Mouse (Mus musculus) monocyte, adult 2 months (primary cell): ENCODE measurements around the gene Eef2k.

Experiments
- DNase-seq, 2 experiments: peaks; one replicate each; pipeline ENCODE4 v3.0.0; 2022; ENCODE audit warnings: low spot score in 2 of 2, low read depth in 1 of 2

Gene Eef2k

DNA sequence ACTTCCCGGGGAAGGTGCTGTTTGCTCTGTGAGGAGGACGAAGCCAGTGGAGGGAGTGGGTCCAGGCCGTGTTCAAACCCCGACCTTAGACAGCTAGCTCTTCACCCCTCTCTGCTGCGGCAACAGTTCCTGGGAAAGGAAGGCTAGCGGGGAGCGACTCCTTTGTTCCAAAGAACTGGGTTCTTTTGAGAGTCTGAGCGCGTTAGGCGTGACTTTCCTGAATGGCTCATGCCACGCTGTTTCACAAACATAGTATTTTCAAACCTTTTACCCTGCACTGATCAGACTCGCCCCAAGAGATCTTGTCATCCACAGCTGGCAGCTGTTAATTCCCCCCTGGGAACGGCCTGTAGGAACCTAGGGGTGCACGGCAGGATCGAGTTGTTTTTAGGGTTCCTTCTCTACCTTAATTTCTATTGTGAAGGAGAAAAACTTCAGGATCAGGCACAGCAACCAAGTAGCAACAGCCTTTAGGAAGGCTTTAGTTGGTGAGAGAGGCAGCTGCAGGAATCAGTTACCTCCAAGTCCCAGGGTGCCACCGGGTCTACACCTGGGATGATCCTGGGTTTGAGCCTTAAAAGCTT is 1.3 kb downstream of the Eef2k start:
- DNase-seq: no peak

DNA sequence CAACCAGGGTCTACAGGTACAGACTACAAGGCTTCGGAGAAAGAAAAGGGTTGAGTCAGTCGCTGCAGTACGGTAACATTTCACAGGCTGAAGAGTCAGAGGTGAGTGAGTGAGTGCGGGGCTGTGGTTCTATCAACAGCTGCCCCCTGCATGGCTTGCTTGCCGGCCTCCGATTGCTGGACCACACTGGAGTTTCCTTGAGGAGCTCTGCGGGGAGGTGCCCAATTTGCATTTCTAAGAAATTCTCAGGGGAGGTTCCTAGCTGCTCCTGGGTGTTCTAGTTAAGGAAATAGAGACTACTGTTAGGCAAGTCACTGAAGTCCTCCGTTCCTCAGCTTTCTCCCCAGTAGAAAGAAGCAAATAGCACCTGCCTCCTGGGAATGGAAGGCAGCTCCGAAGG is 2.1 kb downstream of the Eef2k start:
- no peak for DNase-seq

DNA sequence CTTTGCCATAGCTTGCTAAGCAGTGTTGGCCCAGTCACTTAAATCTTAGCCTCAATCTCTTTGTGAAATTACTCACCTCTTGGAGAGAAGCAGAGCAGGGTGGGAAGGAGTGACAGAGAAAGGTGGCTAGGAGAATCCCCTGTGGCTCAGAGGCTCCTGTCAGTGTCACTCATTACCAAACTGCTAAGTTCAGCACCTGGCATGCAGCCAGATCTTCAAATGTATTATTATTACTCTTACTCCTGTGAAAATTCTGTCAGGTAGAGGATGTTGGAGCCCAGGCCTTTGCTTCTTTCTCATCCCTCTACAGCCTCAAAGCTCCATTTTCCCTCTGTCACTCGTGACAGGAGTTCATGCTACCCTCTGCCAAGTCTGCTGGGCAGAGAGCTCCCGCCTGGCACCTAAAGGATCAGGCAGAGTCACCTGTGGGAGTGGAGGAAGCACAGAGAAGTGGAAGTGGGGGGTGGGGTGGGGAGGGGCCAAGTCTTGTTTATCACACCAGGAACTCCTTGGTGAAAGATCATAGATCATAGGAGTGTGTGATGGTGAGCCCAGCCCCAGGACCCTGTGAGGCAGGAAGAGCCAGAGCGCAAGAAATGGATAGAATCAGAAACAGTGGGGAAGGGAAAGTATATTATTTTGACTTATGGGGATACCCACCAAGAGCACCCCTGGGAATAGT is 6.3 kb downstream of the Eef2k start:
- no peak for DNase-seq

DNA sequence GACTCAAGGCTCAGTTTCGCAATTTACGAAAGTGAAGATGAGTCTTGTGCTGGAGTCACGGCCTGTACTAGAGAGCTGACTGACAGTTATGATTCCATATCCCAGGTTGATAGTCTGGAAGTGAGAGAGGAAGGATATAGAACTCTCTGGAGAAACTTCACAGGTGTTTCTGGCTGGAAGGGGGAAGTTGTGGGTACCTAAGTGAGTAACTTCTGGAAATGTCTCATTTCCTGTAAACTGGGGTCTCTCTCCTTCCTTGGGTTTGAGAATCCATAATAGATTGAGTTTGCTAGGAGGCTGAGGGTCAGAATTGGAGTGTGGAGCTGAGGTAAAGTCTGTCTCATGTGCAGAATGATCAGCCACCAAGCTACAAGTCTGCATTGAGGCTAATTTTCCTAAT is 7.5 kb downstream of the Eef2k start:
- no peak for DNase-seq

DNA sequence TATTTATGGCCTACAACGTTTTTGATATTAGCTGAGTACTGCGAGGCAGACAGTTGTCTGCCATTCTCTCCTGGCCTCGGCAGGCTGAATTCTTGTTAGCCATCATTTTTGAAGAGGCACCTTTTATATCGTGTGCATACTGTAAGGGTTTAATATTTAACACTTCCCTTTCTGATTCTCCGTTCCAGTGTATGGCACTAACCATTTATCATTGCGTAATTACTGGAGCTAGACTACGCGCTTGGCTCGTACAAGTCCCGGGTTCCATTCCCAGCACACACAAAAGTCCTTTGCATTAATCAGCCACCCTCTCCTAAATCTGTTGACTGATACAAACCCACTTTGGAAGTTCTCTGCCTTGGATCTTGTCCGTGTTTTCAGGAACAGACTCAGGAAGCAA is 17.2 kb downstream of the Eef2k start:
- DNase-seq: no peak

DNA sequence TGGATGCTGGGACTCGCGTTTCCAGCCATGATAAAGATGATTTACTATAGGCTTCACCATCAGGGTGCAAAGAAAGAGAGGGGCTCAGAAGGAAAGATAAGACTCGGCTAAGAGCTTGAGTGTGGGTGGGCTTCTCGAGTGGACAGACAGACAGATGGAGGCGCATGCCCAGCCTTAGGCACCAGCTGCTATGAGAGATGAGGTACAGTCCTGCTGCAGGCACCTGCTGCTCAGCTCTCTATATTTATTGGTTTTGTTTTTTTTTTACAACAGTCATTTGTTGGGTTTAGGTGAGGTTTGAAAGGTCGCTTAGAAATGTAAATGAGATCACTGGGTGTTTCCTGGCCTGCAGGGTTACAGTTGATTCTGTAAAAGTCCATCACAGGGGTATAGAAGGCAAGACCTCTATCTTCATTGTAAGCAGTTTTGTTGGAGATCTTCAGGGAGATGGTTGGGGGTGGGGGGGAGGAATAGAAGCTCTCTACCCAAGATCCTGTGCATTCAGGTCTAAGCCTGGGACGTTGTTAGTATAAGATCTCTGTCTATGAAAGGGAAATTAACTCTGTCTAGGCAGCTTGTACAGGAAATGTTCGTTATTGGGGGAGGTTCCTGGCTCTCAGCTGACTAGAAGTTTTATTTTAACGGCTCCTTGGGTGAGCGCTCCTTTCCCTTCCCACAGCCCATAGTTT is 18.3 kb downstream of the Eef2k start:
- no peak for DNase-seq

DNA sequence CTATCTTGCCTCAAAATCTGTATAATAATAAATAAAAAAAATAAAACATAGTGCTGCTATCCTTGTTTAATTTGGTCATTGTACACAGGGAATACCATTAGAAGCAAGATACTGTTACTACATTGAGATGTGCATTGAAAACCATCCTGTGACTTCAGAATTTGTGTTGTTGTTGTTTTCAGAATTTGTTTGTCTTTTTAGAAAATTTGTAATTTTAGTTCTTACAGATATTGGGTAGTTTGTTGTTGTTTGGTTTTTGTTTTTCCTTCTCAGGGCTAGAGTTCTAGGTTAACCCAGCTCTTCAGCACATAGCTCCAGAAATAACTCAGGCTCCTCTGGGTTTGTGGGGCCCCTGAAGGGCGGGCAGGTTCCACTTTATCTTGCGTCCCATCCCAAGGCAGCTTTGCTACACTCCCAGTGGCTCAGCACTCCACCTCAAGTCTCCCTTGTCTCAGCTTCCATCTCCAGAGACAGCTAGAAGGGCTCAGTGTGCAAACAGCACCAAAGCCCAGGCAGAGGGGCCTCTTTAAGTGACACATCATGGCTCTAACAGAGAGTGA is 18.9 kb downstream of the Eef2k start:
- DNase-seq: no peak

DNA sequence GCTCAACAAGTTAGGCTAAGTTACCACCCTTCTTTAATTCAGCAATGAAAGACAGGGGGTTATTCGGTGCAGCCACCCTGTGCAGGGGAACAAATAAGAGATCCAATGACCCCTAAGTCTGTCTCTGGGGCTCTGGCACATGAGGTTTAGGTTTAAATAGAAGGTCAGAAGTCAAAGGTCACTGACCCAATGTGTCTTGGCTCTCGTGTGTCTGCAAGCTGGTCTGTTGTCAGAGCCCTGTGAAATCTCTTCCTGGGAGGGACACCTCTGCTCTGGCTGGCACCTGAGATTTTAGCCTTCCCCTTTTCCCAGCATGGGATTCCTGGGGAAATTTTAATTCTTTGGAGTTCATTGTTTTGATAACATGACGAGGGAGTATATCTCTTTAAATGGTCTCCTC is 19.6 kb downstream of the Eef2k start:
- DNase-seq: no peak

DNA sequence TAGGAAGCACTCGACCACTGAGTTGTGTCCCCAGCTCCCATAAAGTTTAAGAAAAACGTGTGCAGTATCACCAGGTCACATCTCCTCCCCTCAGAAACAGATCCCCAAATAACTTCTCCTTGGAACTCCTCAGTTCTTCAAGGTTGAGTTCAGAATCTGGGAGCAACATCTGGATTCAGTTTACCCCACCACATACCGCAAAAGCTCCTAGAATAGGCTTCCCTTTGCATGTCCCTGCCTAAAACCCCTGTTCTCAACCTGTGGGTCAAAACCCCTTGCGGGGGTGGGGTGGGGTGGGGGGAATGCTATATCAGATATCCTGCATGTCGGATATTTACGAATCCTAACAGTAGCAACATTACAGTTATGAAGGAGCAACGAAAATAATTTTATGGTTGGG is 20.0 kb downstream of the Eef2k start:
- DNase-seq: no peak

DNA sequence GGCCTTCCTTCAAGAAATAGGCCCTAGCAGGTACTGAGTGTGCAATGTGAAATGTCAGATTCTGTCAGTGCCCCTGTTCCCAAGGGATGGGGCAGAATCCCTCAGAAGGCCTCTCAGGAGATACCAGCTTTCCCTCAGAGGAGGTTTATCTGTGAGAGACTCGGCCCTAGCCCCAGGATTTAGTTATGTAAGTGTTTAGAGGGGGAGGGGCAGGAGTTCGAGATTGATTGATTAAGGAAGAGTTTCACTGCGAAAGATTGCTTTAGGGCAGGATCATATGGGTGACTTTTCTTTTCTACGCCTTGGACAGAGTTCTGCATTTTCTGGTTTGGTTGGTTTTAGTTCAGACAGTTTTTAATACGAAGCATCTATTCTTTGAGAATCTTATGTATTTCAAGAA is 20.8 kb downstream of the Eef2k start:
- no peak for DNase-seq

DNA sequence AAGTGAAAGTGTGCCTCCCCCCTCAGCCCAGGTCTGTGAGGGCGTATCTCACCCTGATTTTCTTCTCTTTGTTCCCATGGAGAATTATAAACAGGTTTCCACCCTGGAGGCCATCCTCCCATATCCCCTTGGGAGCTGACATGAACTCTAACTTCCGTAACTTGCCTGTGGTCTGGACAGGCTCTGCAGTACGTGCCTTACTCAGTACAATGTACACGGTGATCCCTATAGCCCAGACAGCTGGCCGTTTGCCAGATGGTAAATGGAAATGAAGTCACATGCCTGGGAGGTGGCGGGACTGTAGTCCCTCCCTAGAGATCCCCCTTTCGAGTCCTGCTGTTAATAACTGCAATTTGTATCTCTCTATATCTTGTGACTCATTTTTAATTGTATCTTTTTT is 22.5 kb downstream of the Eef2k start:
- DNase-seq: no peak

DNA sequence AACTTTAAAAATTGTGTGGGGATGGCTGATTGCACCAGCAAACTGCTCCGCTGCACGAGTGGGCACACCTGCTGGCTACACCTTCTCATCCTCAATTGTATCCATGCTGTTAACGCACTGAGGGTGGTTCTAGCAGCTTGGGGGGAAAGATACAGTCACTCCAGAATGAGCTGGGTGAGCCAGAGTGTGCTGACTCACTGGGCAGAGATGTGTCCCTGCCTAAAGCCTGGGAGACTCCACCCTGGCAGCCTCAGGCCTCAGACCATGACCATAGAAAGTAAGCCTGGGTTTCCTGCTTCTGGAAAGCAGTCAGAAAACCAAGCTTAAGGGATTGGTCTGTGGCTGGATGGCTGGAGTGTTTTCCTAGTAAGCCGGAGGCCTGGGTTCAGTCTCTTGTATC is 23.2 kb downstream of the Eef2k start:
- DNase-seq: no peak

DNA sequence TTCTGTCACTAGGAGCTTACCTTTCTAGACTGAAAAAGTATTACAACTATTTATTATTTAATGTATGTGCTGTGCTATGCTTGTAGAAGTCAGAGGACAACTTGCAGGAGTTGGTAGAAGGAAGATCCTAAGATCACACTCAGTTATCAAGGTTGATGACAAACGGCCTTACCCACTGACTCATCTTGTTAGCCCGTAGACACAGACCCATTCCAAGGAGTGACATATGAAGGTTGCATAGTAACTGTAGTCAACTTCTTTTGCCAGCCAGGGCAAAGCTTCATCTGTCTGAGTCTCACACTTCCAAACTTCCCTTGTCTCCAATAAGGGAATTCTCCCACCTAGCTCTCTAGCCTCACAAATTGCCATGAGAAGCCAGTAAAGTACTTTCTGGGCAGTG is 24.1 kb downstream of the Eef2k start:
- DNase-seq: no peak

DNA sequence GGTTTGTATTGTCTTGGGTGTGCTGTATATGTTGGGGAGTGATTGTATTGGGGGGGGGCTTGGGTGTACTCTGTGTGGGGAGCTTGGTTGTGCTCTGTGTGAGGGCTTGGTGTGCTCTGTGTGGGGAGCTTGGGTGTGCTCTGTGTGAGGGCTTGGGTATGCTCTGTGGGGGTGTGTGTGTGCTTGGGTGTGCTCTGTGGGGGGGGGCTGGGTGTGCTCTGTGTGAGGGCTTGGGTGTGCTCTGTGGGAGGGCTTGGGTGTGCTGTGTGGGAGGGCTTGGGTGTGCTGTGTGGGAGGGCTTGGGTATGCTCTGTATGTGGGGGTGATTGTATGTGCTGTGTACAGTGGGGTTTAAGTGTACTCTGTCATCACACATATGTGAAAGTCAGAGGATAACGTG is 25.1 kb downstream of the Eef2k start:
- no peak for DNase-seq

DNA sequence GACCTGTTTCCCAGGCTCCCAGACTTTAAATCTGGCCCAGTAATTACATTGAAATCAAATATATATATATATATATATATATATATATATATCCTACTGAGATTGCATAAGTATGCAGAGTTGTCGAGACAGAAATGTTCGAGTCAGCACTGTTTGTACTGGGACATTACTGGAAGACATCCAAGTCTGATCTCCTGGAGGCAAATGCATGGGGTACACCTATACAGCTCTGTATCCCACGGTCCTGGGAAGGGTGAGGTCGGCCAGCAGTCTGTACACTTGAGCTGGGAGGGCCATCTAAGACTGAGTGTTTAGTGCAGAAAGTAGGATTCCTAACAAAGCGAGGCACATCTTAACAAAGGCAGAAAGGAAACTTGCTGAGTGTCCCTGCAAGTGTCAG is 27.3 kb downstream of the Eef2k start:
- no peak for DNase-seq

DNA sequence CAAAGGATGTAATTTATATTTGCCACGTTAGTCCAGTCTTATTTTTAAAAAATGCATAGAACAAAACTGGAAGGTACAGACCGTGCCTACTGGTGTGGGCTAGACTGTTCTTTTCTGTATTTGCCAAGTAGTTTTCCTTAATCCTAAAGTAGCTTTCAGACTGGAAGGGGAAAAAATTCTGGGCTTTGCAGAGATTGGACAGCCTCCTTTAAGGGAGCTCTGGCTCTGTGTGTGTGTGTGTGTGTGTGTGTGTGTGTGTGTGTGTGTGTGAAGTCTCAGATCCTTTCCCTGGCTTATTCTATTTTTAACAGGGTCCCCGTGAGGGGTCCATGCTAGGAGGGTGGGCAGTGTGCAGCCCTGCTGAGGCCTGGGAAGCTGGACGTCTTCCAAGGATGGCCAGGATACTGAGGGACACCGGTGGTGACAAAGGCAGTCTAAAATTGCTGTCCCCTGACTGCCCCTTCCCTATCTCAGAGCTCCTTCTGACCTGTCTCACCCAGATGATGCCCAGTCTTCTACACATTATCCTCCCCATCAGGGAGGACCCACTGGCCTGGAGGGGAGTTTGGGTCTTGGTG is 27.9 kb downstream of the Eef2k start:
- no peak for DNase-seq

DNA sequence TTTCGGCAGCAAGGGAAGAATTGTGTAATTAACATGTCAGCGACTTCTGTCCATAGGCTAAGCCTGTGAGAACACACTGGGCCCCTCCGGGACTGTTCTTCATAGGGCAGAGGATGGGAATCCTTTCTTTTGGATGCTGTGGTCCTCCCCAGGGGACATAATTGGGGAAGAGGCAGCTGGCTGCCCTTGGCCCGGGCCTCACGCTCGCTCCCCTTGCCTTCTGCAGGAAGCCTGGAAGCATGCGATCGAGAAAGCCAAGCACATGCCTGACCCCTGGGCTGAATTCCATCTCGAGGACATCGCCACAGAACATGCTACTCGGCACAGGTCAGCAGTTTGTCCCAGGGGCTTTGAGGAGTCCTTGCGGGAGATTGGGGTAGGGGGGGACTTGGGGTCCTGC is 30.5 kb downstream of the Eef2k start:
- no peak for DNase-seq

DNA sequence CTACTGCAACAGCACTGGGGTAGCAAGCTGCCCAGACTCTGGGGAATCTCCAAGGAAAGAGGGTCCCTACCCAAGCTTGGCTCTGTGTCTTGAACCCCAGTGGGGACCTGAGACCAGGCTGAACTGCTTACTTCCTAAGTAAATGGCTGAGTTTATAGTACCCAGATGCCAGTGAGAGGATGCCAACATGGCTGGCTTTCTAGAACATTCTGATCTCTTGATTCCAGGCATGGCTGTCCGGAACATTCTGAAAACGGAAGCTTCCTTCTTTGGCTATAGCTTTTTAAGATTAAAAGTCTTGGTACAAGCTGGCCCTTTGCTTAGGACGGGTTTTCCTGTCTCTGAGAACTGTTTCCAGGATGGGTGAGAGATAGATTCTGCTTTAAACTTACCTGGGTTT is 31.4 kb downstream of the Eef2k start:
- DNase-seq: no peak

DNA sequence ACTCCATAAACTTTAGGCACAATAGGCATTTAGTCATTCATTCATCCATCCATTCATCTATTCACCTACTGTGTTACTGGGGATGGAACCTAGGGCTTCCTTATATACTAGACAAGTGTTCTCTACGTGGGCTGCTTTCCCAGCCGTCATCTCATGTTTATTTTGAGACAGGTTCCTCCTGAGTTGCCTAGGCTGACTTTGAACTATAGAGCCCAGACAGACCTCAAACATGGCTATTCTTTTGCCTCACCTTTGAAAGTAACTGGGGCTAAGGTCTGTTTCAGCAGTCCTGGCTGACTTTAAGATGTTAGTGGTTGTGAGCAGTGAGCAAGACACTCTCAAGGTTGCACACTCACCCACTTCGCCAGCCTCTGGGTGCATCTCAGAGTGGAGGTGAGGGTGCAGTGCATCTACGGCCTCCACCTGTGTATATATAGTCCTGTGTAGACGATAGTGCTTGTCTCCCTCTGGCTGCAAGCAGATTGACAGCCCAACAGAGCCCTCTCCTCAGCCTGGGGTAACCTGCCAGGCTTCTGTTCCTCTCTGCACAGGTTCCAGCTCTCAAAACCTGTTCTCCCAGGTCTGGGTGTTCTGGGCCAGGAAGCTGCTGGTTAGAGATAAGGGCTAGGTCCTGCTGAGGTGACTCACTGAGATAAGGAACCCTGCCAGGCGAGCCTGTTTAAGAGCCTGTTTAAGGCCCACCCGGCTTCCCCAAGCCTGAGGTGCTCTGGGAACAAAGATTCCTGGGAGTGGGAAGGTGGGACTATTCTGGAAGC is 32.3 kb downstream of the Eef2k start:
- no peak for DNase-seq

DNA sequence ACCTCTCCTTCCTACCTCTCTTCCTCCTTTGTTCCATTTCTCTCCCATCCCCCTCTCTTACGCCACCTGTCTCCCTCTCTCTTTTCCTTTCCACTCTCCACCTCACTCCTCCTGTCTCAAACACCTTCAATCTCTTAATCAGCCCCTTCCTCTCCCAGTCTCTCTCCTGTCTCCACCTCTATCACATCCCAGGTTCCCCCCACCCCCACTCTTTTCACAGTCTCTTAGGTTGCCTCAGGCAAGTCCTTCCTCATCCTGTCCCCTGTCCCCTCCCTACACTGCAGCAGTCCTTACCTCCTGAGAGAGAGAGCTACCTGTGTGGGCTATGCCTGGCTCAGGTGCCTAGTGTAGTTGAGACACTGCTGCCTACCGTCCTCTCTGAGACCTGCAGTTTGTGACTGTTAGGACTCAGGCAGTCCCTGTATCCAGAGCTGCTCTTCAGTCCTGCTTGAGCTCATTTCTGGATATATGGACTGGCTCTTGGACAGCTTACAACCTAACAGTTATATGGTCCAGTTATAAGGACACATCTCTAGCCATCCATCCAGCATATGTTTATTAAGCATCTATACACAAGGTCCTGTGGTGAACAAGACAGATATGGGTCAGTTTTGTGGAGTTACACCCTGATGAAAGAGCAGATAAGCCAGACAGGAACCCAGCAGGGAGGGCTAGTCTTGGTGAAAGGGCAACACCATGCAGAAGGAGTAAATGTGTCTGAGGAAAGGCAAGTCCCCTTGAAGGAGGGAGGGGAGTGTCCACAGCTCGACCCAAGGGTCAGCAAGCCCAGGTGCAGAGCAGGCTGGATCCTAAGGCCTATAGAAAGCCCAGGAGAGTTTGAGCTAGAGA is 33.1 kb downstream of the Eef2k start:
- DNase-seq: no peak
